Mouse (Mus musculus): Measurements from ENCODE around the gene Ndufb10. TPM values are rescaled to one million over a fixed set of nuclear protein-coding genes. Genes with fewer than 3 reads are reported as not detected.

Ndufb10 gene
- polyA plus RNA-seq, 1 experiment from 2014 or later: 281 TPM

DNA sequence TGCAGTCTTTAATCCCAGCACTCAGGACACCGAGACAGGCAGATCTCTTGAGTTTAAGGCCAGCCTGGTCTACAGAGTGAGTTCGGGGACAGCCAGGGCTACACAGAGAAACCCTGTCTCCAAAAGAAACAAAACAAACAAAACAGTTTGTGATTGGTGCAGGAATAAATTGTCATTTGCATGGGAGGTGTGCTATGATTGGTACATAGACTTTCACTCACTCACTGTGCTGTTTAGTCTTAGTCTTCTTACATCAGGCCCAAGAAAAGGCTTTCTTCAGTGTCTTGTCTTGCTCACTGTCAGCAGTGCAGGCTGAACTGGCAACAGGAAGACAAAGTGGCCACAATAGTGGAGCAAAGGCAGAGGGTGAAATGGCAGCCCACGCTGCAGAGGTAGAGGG lies 20.1 kb upstream of the Ndufb10 start:
- Histone ChIP-seq H3K27ac (no peak overlapping the region), H3K4me2 (no peak overlapping the region), H3K4me1 (no peaks in the 10 kb centered on the region), H3K36me3 (replicated peaks) (no peaks in the 10 kb centered on the region), H3K4me3 (no peak overlapping the region), H3K9ac (no peak overlapping the region), H3K9me3 (no peaks in the 10 kb centered on the region), H3K27me3 (replicated peaks) (peaks cover 3% of the 10 kb centered on the region)
- 68% methylated on average over 3 of the region's 3 CpGs for WGBS
- no peak for ATAC-seq (replicated peaks)

DNA sequence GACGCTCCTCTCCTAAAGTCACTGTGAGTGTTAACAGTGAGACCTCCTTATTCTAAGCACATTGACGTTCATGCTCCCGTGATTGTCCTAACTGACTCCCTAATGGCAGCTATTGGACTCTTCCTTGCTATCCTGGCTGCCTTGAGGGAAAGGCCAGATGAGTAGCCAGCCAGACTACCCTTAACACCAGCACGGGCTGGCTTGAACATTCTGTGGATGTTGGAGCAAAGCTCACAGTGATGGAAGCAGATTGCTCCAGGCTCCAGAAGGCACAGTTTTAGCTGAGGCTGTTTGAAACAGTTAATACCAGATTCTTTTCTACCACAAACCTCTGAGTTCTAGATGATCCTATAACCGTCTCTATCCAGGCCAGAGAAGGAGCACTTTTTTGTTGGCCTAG lies 19.6 kb upstream of the Ndufb10 start:
- H3K9me3 ChIP-seq: no peaks in the 10 kb centered on the region
- 76% methylated on average over 5 of the region's 5 CpGs for WGBS
- peaks cover 3% of the 10 kb centered on the region for H3K27me3 ChIP-seq (replicated peaks)
- no peak overlapping the region for H3K4me2 ChIP-seq
- H3K27ac ChIP-seq: no peak overlapping the region
- H3K9ac ChIP-seq: no peak overlapping the region
- H3K4me3 ChIP-seq: no peak overlapping the region
- H3K4me1 ChIP-seq: no peaks in the 10 kb centered on the region
- no peaks in the 10 kb centered on the region for H3K36me3 ChIP-seq (replicated peaks)
- ATAC-seq (replicated peaks): no peak

GRCm38 (mm10) chr17:24742307-24742706 lies 18.0 kb upstream of the Ndufb10 start:
- ATAC-seq (replicated peaks): no peak
- Histone ChIP-seq H3K27ac (no peak overlapping the region), H3K9ac (no peak overlapping the region), H3K9me3 (no peaks in the 10 kb centered on the region), H3K27me3 (replicated peaks) (no peaks in the 10 kb centered on the region), H3K36me3 (replicated peaks) (no peaks in the 10 kb centered on the region), H3K4me2 (no peak overlapping the region), H3K4me1 (peaks cover 4% of the 10 kb centered on the region; the same call in 1 of the 2 replicates), H3K4me3 (no peak overlapping the region)
- WGBS: 84% methylated on average over 8 of the region's 8 CpGs

GRCm38 (mm10) chr17:24739926-24740325 lies 15.6 kb upstream of the Ndufb10 start:
- ATAC-seq (replicated peaks): no peak
- no peaks in the 10 kb centered on the region for H3K36me3 ChIP-seq (replicated peaks)
- H3K4me3 ChIP-seq: no peak overlapping the region
- WGBS: 83% methylated on average over 8 of the region's 8 CpGs
- no peak overlapping the region for H3K4me2 ChIP-seq
- no peaks in the 10 kb centered on the region for H3K9me3 ChIP-seq
- no peak overlapping the region for H3K9ac ChIP-seq
- H3K27ac ChIP-seq: no peak overlapping the region
- peaks cover 18% of the 10 kb centered on the region for H3K4me1 ChIP-seq
- no peaks in the 10 kb centered on the region for H3K27me3 ChIP-seq (replicated peaks)

DNA sequence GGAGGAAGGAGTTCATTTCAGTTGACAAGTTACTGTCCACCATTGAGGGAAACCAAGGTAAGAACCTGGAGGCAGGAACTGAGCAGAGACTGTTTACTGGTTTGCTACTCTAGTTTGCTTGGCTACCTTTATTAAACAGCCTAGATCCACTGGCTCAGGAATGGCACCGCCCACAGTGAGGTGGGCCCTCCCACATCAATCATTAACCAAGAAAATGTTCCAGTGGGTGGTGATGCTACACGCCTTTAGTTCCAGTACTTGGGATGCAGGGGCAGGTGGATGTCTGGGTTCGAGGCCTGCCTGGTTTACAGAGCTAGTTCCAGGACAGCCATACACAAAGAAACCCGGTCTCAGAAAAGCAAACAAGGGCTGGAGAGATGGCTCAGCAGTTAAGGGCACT lies 14.0 kb upstream of the Ndufb10 start:
- Histone ChIP-seq H3K27ac (no peak overlapping the region), H3K9me3 (no peaks in the 10 kb centered on the region), H3K4me2 (no peak overlapping the region), H3K36me3 (replicated peaks) (no peaks in the 10 kb centered on the region), H3K27me3 (replicated peaks) (no peaks in the 10 kb centered on the region), H3K9ac (no peak overlapping the region), H3K4me3 (no peak overlapping the region), H3K4me1 (peaks cover 18% of the 10 kb centered on the region)
- WGBS: 90% methylated on average over 4 of the region's 4 CpGs
- ATAC-seq (replicated peaks): no peak

DNA sequence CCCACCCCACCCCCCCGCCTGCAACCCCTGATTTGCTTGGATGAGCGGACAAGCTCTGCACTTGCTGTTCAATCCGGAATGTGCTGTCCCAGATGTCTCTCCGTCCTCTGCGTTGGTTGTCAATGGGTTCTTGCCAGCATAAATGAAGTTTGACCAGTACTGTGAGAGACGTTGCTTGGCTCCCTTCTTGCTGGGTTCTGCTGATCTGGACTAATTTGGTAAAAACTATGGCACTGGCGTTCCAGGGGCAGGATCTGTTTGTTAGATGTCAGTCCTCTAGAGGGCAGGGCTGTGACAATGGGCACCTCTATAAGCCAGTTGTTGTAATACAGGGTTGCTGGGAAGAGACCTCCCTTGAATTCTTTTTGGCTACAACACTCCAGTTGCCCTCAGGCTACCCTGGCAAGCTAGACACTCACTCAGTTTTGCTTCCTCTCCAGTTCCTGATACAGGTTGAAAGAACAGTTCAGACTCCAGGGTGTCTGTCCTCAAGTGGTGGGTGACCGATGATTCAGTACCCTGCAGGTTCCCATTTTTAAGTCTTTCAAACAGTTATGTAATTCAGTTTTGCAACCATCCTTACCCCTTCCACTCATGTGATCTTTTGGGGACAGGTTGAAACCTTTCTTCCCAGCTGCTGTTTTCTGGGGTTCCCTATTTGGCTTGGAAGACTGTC lies 13.0 kb upstream of the Ndufb10 start:
- H3K4me1 ChIP-seq: peaks cover 18% of the 10 kb centered on the region
- no peak overlapping the region for H3K27ac ChIP-seq
- H3K27me3 ChIP-seq (replicated peaks): no peaks in the 10 kb centered on the region
- no peaks in the 10 kb centered on the region for H3K36me3 ChIP-seq (replicated peaks)
- WGBS: 27% methylated on average over 8 of the region's 8 CpGs
- ATAC-seq (replicated peaks): no peak
- peak overlapping the region; percentile 49 for H3K4me3 ChIP-seq
- peak overlapping the region; percentile 82 for H3K4me2 ChIP-seq
- H3K9ac ChIP-seq: no peak overlapping the region
- H3K9me3 ChIP-seq: no peaks in the 10 kb centered on the region

GRCm38 (mm10) chr17:24736330-24737051 lies 12.2 kb upstream of the Ndufb10 start, which contains the start of gene Msrb1:
Gene Msrb1 (plus strand): TSS chr17:24736642.
- WGBS: 1% methylated on average over 29 of the region's 29 CpGs
- Histone ChIP-seq H3K4me2 (peak within 1 kb of the TSS; percentile 82), H3K4me3 (peak within 1 kb of the TSS; percentile 49), H3K9ac (peak within 1 kb of the TSS; percentile 58), H3K4me1 (peaks cover 18% of the 10 kb centered on the region), H3K36me3 (replicated peaks) (no peaks in the 10 kb centered on the region), H3K27me3 (replicated peaks) (no peaks in the 10 kb centered on the region), H3K9me3 (no peaks in the 10 kb centered on the region), H3K27ac (peak within 1 kb of the TSS; percentile 27; the same call in 1 of the 2 replicates)
- peak; percentile 96 for ATAC-seq (replicated peaks)

- Histone ChIP-seq H3K27ac (no peak overlapping the region), H3K27me3 (replicated peaks) (no peaks in the 10 kb centered on the region), H3K9ac (no peak overlapping the region), H3K36me3 (replicated peaks) (no peaks in the 10 kb centered on the region), H3K4me2 (peak overlapping the region; percentile 82; the same call in 1 of the 2 replicates), H3K9me3 (no peaks in the 10 kb centered on the region), H3K4me1 (peaks cover 18% of the 10 kb centered on the region), H3K4me3 (no peak overlapping the region)
- no peak for ATAC-seq (replicated peaks)
- 78% methylated on average over 7 of the region's 7 CpGs for WGBS
Observed at GRCm38 (mm10) chr17:24735446-24735845, 11.2 kb upstream of the Ndufb10 start.

GRCm38 (mm10) chr17:24734513-24734912 lies 10.2 kb upstream of the Ndufb10 start:
- no peak for ATAC-seq (replicated peaks)
- WGBS: 91% methylated on average over 1 of the region's 1 CpGs
- peaks cover 18% of the 10 kb centered on the region for H3K4me1 ChIP-seq
- no peaks in the 10 kb centered on the region for H3K27me3 ChIP-seq (replicated peaks)
- H3K9me3 ChIP-seq: no peaks in the 10 kb centered on the region
- no peak overlapping the region for H3K9ac ChIP-seq
- no peaks in the 10 kb centered on the region for H3K36me3 ChIP-seq (replicated peaks)
- H3K4me2 ChIP-seq: no peak overlapping the region
- no peak overlapping the region for H3K4me3 ChIP-seq
- no peak overlapping the region for H3K27ac ChIP-seq

DNA sequence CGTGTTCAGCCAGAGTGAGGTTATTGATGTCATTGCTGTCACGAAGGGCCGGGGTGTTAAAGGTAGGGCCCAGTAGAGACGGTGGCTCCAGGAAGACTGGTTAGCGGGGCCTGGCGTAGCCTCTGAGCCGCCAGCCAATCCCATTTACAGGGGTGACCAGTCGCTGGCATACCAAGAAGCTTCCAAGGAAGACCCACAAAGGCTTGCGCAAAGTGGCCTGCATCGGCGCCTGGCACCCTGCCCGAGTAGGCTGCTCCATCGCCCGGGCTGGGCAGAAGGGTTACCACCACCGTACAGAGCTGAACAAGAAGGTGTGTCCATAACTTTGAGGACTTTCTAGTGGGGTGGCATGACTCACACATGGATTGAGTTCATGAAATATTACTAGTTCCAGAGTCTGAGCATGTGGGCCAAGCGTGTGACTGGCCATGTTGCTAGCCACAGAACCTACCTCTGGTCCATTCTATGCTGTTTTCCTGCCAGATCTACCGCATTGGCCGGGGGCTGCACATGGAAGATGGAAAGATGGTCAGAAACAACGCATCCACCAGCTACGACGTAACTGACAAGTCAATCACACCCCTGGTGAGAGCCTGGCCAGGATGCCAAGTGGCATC lies 9.3 kb upstream of the Ndufb10 start:
- Histone ChIP-seq H3K4me1 (peaks cover 18% of the 10 kb centered on the region), H3K9ac (no peak overlapping the region; the same call in 1 of the 2 replicates)

DNA sequence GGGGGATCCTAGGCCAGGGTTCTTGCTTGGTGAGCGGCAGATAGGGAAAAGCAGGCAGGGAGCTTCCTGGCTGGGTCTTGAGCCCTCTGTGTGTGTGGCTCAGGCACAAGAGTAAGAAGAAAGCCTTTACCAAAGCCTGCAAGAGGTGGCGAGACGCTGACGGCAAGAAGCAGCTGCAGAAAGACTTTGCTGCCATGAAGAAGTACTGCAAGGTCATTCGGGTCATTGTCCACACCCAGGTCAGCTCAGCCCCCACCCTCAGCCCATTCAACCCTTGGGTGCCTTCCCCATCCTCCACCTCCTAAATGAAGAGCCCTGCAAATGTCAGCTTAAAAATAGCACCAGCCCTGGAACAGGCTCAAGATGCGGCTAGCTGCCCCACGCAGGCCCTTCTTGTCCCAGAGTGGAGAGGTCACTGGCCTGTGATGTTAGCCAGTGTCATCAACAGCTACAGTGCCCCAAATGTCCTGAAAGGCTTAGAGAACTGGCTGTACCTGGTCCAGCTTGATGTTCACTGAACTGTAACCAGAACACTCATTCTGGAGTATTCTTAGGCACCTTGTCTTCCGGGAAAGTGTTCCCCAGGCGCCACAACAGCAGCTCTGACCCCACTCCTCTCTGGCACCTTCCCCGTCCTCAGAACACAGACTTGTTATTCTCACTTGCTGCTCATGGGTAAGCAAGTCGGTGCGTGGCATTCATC lies 8.1 kb upstream of the Ndufb10 start:
- Histone ChIP-seq H3K9ac (no peak overlapping the region), H3K4me1 (peaks cover 14% of the 10 kb centered on the region), H3K4me2 (no peak overlapping the region), H3K27me3 (replicated peaks) (peaks cover 7% of the 10 kb centered on the region), H3K9me3 (no peaks in the 10 kb centered on the region), H3K36me3 (replicated peaks) (no peaks in the 10 kb centered on the region), H3K27ac (no peak overlapping the region), H3K4me3 (no peak overlapping the region)
- no peak for ATAC-seq (replicated peaks)
- WGBS: 81% methylated on average over 12 of the region's 12 CpGs

More for the DNA sequence above, 9.3 kb upstream of the Ndufb10 start:
- Histone ChIP-seq H3K9me3 (no peaks in the 10 kb centered on the region), H3K27ac (no peak overlapping the region), H3K4me3 (no peak overlapping the region), H3K27me3 (replicated peaks) (no peaks in the 10 kb centered on the region; the same call in 1 of the 2 replicates), H3K4me2 (no peak overlapping the region), H3K36me3 (replicated peaks) (no peaks in the 10 kb centered on the region)
- WGBS: 88% methylated on average over 21 of the region's 21 CpGs
- ATAC-seq (replicated peaks): no peak

GRCm38 (mm10) chr17:24730787-24731186 lies 6.5 kb upstream of the Ndufb10 start:
- Histone ChIP-seq H3K9me3 (no peaks in the 10 kb centered on the region), H3K4me3 (no peak overlapping the region), H3K27me3 (replicated peaks) (peaks cover 9% of the 10 kb centered on the region), H3K27ac (no peak overlapping the region), H3K4me2 (no peak overlapping the region), H3K4me1 (peaks cover 1% of the 10 kb centered on the region; the same call in 1 of the 2 replicates), H3K9ac (no peak overlapping the region), H3K36me3 (replicated peaks) (no peaks in the 10 kb centered on the region)
- ATAC-seq (replicated peaks): no peak
- 84% methylated on average over 14 of the region's 14 CpGs for WGBS

Data from midbrain, embryonic 15.5 days (tissue).